In the genomic region with DNA sequence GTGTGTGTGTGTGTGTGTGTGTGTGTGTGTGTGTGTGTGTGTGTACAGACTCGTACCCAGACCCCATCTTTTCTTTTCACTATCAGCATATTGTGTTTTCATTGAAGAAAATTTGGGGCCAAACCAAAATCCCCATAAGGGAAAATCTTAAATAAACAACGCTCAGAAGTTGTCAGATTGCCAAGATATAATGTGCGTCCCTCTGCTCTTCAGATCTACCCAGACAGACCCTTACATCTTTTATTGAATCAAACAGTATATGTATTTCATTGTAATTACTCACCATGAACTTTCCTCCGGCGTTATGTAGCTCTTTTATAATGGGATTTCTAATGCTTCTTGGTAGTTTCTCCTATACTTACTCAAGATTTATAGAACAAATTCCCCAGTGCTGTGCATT, we compare ENCODE assay signal across 31 mouse cellular contexts.
"Had no signal": no experiment of that assay in that cellular context is flagged by ENCODE, and none has a peak within 500 bp of the region (broad histone marks: within the 10 kb centered on the region; RNA-seq: fewer than 3 reads in every experiment).

No protein-coding gene starts in this region.

- DNase-seq: left cerebral cortex, postnatal 4 days; liver; liver, embryonic 13.5 days; liver, postnatal 0 days; lung, adult 2 months; lung, postnatal 10 days; lung, postnatal 14 days; lung, postnatal 36 days; lung, postnatal 4 days; midbrain, embryonic 14.5 days had no signal

- H3K27ac ChIP-seq: left cerebral cortex, adult 2 months; limb, embryonic 10.5 days; limb, embryonic 12.5 days; limb, embryonic 13.5 days; limb, embryonic 15.5 days; liver, embryonic 12.5 days; liver, embryonic 13.5 days; liver, embryonic 14.5 days; liver, embryonic 15.5 days; lung, embryonic 15.5 days; macrophage; midbrain, embryonic 10.5 days; midbrain, embryonic 12.5 days; midbrain, embryonic 13.5 days; midbrain, embryonic 15.5 days; neural tube, embryonic 12.5 days had no signal

- H3K9me3 ChIP-seq: limb, embryonic 10.5 days; limb, embryonic 12.5 days; limb, embryonic 13.5 days; limb, embryonic 15.5 days; liver, embryonic 13.5 days; liver, embryonic 15.5 days; lung, embryonic 15.5 days; megakaryocyte, embryonic 14.5 days; midbrain, embryonic 10.5 days; midbrain, embryonic 12.5 days; midbrain, embryonic 13.5 days; midbrain, embryonic 15.5 days; neural tube, embryonic 12.5 days had no signal

- ATAC-seq: liver, embryonic 12.5 days; liver, postnatal 0 days; lung, postnatal 0 days; midbrain, embryonic 13.5 days; midbrain, embryonic 15.5 days; midbrain, embryonic 16.5 days had no signal

- H3K27me3 ChIP-seq: limb, embryonic 12.5 days; limb, embryonic 13.5 days; limb, embryonic 15.5 days; liver, embryonic 12.5 days; liver, embryonic 13.5 days; liver, embryonic 15.5 days; lung, embryonic 15.5 days; megakaryocyte, embryonic 14.5 days; midbrain, embryonic 12.5 days; midbrain, embryonic 13.5 days; midbrain, embryonic 15.5 days; neural tube, embryonic 12.5 days had no signal

- H3K4me2 ChIP-seq: limb, embryonic 12.5 days; limb, embryonic 13.5 days; limb, embryonic 15.5 days; liver, embryonic 11.5 days; liver, embryonic 12.5 days; liver, embryonic 13.5 days; liver, embryonic 15.5 days; lung, embryonic 15.5 days; midbrain, embryonic 11.5 days; midbrain, embryonic 12.5 days; midbrain, embryonic 13.5 days; midbrain, embryonic 15.5 days; neural tube, embryonic 12.5 days had no signal

- H3K4me1 ChIP-seq: limb, embryonic 10.5 days; limb, embryonic 12.5 days; limb, embryonic 13.5 days; limb, embryonic 15.5 days; liver, embryonic 12.5 days; liver, embryonic 13.5 days; liver, embryonic 15.5 days; megakaryocyte, embryonic 14.5 days; midbrain, embryonic 10.5 days; midbrain, embryonic 12.5 days; midbrain, embryonic 13.5 days; midbrain, embryonic 15.5 days; neural tube, embryonic 12.5 days had no signal

- H3K9ac ChIP-seq: limb, embryonic 12.5 days; limb, embryonic 13.5 days; limb, embryonic 15.5 days; liver, embryonic 12.5 days; liver, embryonic 13.5 days; liver, embryonic 14.5 days; liver, embryonic 15.5 days; liver, postnatal 0 days; lung, embryonic 15.5 days; midbrain, embryonic 12.5 days; midbrain, embryonic 13.5 days; midbrain, embryonic 15.5 days; neural tube, embryonic 12.5 days had no signal

- H3K4me3 ChIP-seq: left cerebral cortex, adult 2 months; limb, embryonic 10.5 days; limb, embryonic 12.5 days; limb, embryonic 13.5 days; limb, embryonic 15.5 days; liver, embryonic 12.5 days; liver, embryonic 13.5 days; liver, embryonic 15.5 days; lung, embryonic 15.5 days; megakaryocyte, embryonic 14.5 days; midbrain, embryonic 10.5 days; midbrain, embryonic 12.5 days; midbrain, embryonic 13.5 days; midbrain, embryonic 15.5 days; myocyte; neural tube, embryonic 12.5 days had no signal

- H3K36me3 ChIP-seq: limb, embryonic 10.5 days; limb, embryonic 12.5 days; limb, embryonic 13.5 days; limb, embryonic 15.5 days; liver, embryonic 12.5 days; liver, embryonic 13.5 days; liver, embryonic 15.5 days; lung, embryonic 15.5 days; midbrain, embryonic 10.5 days; midbrain, embryonic 12.5 days had no signal
